Mouse (Mus musculus) forebrain, postnatal 0 days (tissue): ENCODE measurements around the gene 1700019D03Rik. TPM values are rescaled to one million over a fixed set of nuclear protein-coding genes. Genes with fewer than 3 reads are reported as not detected.

Experiments used
- ATAC-seq: fragments of 200-750 bp; cut with Nextera tagmentation; 2 replicates; pipeline ENCODE4 v1.8.0; 2017; ENCODE audit warnings: mild to moderate bottlenecking, moderate library complexity
- DNase-seq: peaks from one replicate; pipeline ENCODE4 v3.0.0-alpha.2; 2015
- H3K27ac ChIP-seq: fragments of 300-500 bp; sonication (generic); 2 replicates; pipeline ENCODE4 v1.5.1; 2014; ENCODE audit warnings: low read depth, mild to moderate bottlenecking, antibody characterized with exemption, low read length, moderate library complexity, mixed read lengths
- H3K27me3 ChIP-seq: fragments of 300-500 bp; sonication (generic); 2 replicates; pipeline ENCODE4 v1.6.1; 2014; ENCODE audit warnings: mild to moderate bottlenecking, low read length, mixed read lengths; ENCODE audit not compliant: insufficient read depth
- H3K36me3 ChIP-seq: fragments of 300-500 bp; sonication (generic); 2 replicates; pipeline ENCODE4 v1.6.1; 2014; ENCODE audit warnings: mild to moderate bottlenecking, moderate library complexity; ENCODE audit not compliant: insufficient read depth
- H3K4me1 ChIP-seq: fragments of 300-500 bp; sonication (generic); 2 replicates; pipeline ENCODE4 v1.6.1; 2014; ENCODE audit warnings: antibody characterized with exemption; ENCODE audit not compliant: insufficient read depth
- H3K4me2 ChIP-seq: fragments of 300-500 bp; sonication (generic); 2 replicates; pipeline ENCODE4 v1.6.1; 2014; ENCODE audit warnings: low read depth, mild to moderate bottlenecking, moderate library complexity
- H3K4me3 ChIP-seq: fragments of 300-500 bp; sonication (generic); 2 replicates; pipeline ENCODE4 v1.5.1; 2014; ENCODE audit warnings: low read depth, low read length, mixed read lengths
- H3K9ac ChIP-seq: fragments of 300-500 bp; sonication (generic); 2 replicates; pipeline ENCODE4 v1.6.1; 2014; ENCODE audit warnings: mild to moderate bottlenecking
- H3K9me3 ChIP-seq: fragments of 300-500 bp; sonication (generic); 2 replicates; pipeline ENCODE4 v1.6.1; 2016; ENCODE audit warnings: low read length
- CTCF ChIP-seq: sonication (generic); IDR thresholded peaks from 2 replicates; pipeline ENCODE4 v1.5.1; 2016; ENCODE audit warnings: antibody characterized with exemption, control low read depth, low read depth
- WGBS: fragments of 180-500 bp; shearing (Covaris S2); extraction: QIAGEN DNeasy Blood & Tissue Kit; methylation state at CpG from one replicate; pipeline ENCODE4 v1.1.7; 2014; 5-methylcytosine and 5-hydroxymethylcytosine counted together
- polyA plus RNA-seq: library from polyadenylated mRNA; unstranded; fragments of >200 nt; fragmentation: Nextera tagmentation; extraction: Ambion mirVana; gene quantifications from 2 replicates; pipeline ENCODE4 v1.2.1, GENCODE M21; 2015
- total RNA-seq: library from RNA; depleted of rRNA; stranded (reverse); fragments of >200 nt; gene quantifications from 2 replicates; pipeline ENCODE4 v1.2.3, GENCODE M21; 2014; rRNA removed

Gene 1700019D03Rik
- total and polyA plus RNA-seq, 2 experiments from 2014 or later = 3.2 to 5.7 TPM

GRCm38 (mm10) chr1:52909783-52910182, 110.2 kb downstream of the 1700019D03Rik start:
- ATAC-seq (no peak), DNase-seq (no peak)
- Histone ChIP-seq H3K9ac (no peak overlapping the region), H3K4me1 (no peaks in the 10 kb centered on the region), H3K9me3 (no peaks in the 10 kb centered on the region), H3K27ac (no peak overlapping the region), H3K36me3 (no peaks in the 10 kb centered on the region), H3K27me3 (no peaks in the 10 kb centered on the region), H3K4me2 (no peak overlapping the region), H3K4me3 (no peak overlapping the region)
- no peak for TF ChIP-seq CTCF
- 86% methylated on average over 3 of the region's 3 CpGs for WGBS

- 78% methylated on average over 2 of the region's 2 CpGs for WGBS
- H3K27ac ChIP-seq = no peak overlapping the region
- H3K27me3 ChIP-seq = no peaks in the 10 kb centered on the region
- DNase-seq (no peak), ATAC-seq (no peak)
- TF ChIP-seq CTCF = no peak
- H3K36me3 ChIP-seq = no peaks in the 10 kb centered on the region
- H3K4me3 ChIP-seq = no peak overlapping the region
- no peak overlapping the region for H3K4me2 ChIP-seq
- no peak overlapping the region for H3K9ac ChIP-seq
- no peaks in the 10 kb centered on the region for H3K4me1 ChIP-seq
- no peaks in the 10 kb centered on the region for H3K9me3 ChIP-seq
Measured at GRCm38 (mm10) chr1:52884208-52884607, 135.8 kb downstream of the 1700019D03Rik start.

Other genes with a start within 250 kb of the 1700019D03Rik start
- gene Inpp1, start 202.5 kb downstream of the 1700019D03Rik start, total RNA-seq = 38.5 and 38.6 TPM in 2 replicates
- gene Inpp1, start 202.5 kb downstream of the 1700019D03Rik start, polyA plus RNA-seq = 30.1 and 38.1 TPM in 2 replicates
- gene Hibch, start 175.2 kb downstream of the 1700019D03Rik start, total RNA-seq = 9.9 and 12.8 TPM in 2 replicates
- 15.2 and 15.4 TPM in 2 replicates for gene Hibch, start 175.2 kb downstream of the 1700019D03Rik start, polyA plus RNA-seq
- gene Mstn, start 41.5 kb upstream of the 1700019D03Rik start, total RNA-seq = 1.2 and 1.4 TPM in 2 replicates
- gene Mstn, start 41.5 kb upstream of the 1700019D03Rik start, polyA plus RNA-seq = 0.70 and 0.98 TPM in 2 replicates
- not detected in 2 replicates for gene 1700019A02Rik, start 167.5 kb upstream of the 1700019D03Rik start, total RNA-seq
- gene 1700019A02Rik, start 167.5 kb upstream of the 1700019D03Rik start, polyA plus RNA-seq = not detected in 2 replicates